Mouse (Mus musculus) CH12.LX (cell line): Measurements from ENCODE around the gene Mapk1ip1. TPM values are rescaled to one million over a fixed set of nuclear protein-coding genes. Genes with fewer than 3 reads are reported as not detected.

Experiments used
- DNase-seq: peaks from one replicate; pipeline ENCODE4 v3.0.0-alpha.2; 2013; ENCODE audit errors: extremely low read depth
- H3K27ac ChIP-seq: 2 replicates; pipeline ENCODE4 v1.5.1; 2012; ENCODE audit warnings: low read depth, mild to moderate bottlenecking, control low read depth, moderate library complexity; ENCODE audit not compliant: insufficient read depth
- H3K27me3 ChIP-seq: replicated peaks from 2 replicates; pipeline ENCODE3; 2012; ENCODE audit warnings: inconsistent platforms
- H3K36me3 ChIP-seq, 2 experiments: replicated peaks in 1 of 2; 2 replicates each; pipeline versions ENCODE3 to v1.6.1; 2012; ENCODE audit warnings: inconsistent platforms in 1 of 2, low read length in 1 of 2, mild to moderate bottlenecking in 1 of 2, mixed read lengths in 1 of 2, moderate library complexity in 1 of 2; ENCODE audit not compliant: control insufficient read depth in 1 of 2, insufficient read depth in 1 of 2
- H3K4me1 ChIP-seq, 2 experiments: 2 replicates each; pipeline ENCODE4 v1.6.1; 2012; ENCODE audit warnings: inconsistent platforms in 1 of 2, moderate library complexity in 1 of 2; ENCODE audit not compliant: insufficient read depth in 2 of 2, control insufficient read depth in 1 of 2
- H3K4me2 ChIP-seq: 2 replicates; pipeline ENCODE4 v1.6.1; 2012; ENCODE audit warnings: low read depth, mild to moderate bottlenecking, control low read depth; ENCODE audit not compliant: poor library complexity, insufficient read depth, severe bottlenecking
- H3K4me3 ChIP-seq, 3 experiments: fragments of 150-350 bp in 1 of 3; sonication (generic) in 1 of 3; replicated peaks in 1 of 3; 2 replicates each; pipeline versions ENCODE3 to v1.5.1; 2011 to 2012; ENCODE audit warnings: low read depth in 2 of 3, low read length in 2 of 3, mild to moderate bottlenecking in 2 of 3, moderate library complexity in 2 of 3, control low read depth in 1 of 3, improper control_type of control experiment in 1 of 3, inconsistent platforms in 1 of 3, mixed read lengths in 1 of 3; ENCODE audit not compliant: poor library complexity in 1 of 3
- H3K79me2 ChIP-seq: replicated peaks from 2 replicates; pipeline ENCODE4 v1.6.1; 2012; ENCODE audit warnings: mild to moderate bottlenecking, moderate library complexity; ENCODE audit not compliant: control insufficient read depth, poor library complexity, insufficient read depth, severe bottlenecking; ENCODE audit errors: extremely low read depth
- H3K9ac ChIP-seq: 2 replicates; pipeline ENCODE4 v1.6.1; 2012; ENCODE audit warnings: low read depth, mild to moderate bottlenecking, control low read depth, moderate library complexity; ENCODE audit not compliant: insufficient read depth
- H3K9me3 ChIP-seq: replicated peaks from 2 replicates; pipeline ENCODE3; 2012; ENCODE audit warnings: low read length, inconsistent platforms, mixed read lengths
- BHLHE40 ChIP-seq: IDR thresholded peaks from 2 replicates; pipeline ENCODE4 v1.6.1; 2011; ENCODE audit warnings: mild to moderate bottlenecking, low read depth, low read length, improper control_type of control experiment
- CTCF ChIP-seq, 2 experiments: IDR thresholded peaks in 1 of 2; conservative IDR thresholded peaks in 1 of 2; 2 replicates each; pipeline ENCODE4 v1.5.1; 2011 to 2012; ENCODE audit warnings: low read depth in 2 of 2, low read length in 2 of 2, improper control_type of control experiment in 1 of 2, inconsistent platforms in 1 of 2, mild to moderate bottlenecking in 1 of 2, moderate library complexity in 1 of 2
- HCFC1 ChIP-seq: IDR thresholded peaks from 2 replicates; pipeline ENCODE4 v1.6.1; 2012; ENCODE audit warnings: low read depth, mild to moderate bottlenecking, inconsistent platforms, low read length, improper control_type of control experiment
- JUND ChIP-seq: conservative IDR thresholded peaks from 2 replicates; pipeline ENCODE4 v1.6.1; 2011; ENCODE audit warnings: low read depth, low read length, improper control_type of control experiment
- MAFK ChIP-seq: IDR thresholded peaks from 2 replicates; pipeline ENCODE4 v1.6.1; 2011; ENCODE audit warnings: low read length, improper control_type of control experiment; ENCODE audit not compliant: insufficient replicate concordance
- MAX ChIP-seq: IDR thresholded peaks from 2 replicates; pipeline ENCODE4 v1.6.1; 2011; ENCODE audit warnings: low read length, improper control_type of control experiment
- MEF2A ChIP-seq: IDR thresholded peaks from 2 replicates; pipeline ENCODE4 v1.6.1; 2014; ENCODE audit warnings: low read depth, mild to moderate bottlenecking, inconsistent platforms, low read length, improper control_type of control experiment, borderline replicate concordance
- MXI1 ChIP-seq: IDR thresholded peaks from 2 replicates; pipeline ENCODE4 v1.6.1; 2011; ENCODE audit warnings: mild to moderate bottlenecking, low read depth, low read length, improper control_type of control experiment
- NELFE ChIP-seq: IDR thresholded peaks from 2 replicates; pipeline ENCODE4 v1.6.1; 2011; ENCODE audit warnings: low read depth, low read length, improper control_type of control experiment
- NRF1 ChIP-seq: IDR thresholded peaks from 2 replicates; pipeline ENCODE4 v1.6.1; 2014; ENCODE audit warnings: low read depth, mild to moderate bottlenecking, inconsistent platforms, low read length, improper control_type of control experiment, moderate library complexity
- POLR2AphosphoS2 ChIP-seq: IDR thresholded peaks from 2 replicates; pipeline ENCODE4 v1.6.1; 2011; ENCODE audit warnings: low read depth, low read length, improper control_type of control experiment
- RAD21 ChIP-seq: IDR thresholded peaks from 2 replicates; pipeline ENCODE4 v1.6.1; 2011; ENCODE audit warnings: low read depth, mild to moderate bottlenecking, low read length, improper control_type of control experiment, moderate library complexity
- RCOR1 ChIP-seq: conservative IDR thresholded peaks from 2 replicates; pipeline ENCODE4 v1.6.1; 2012; ENCODE audit warnings: low read depth, mild to moderate bottlenecking, inconsistent platforms, low read length, improper control_type of control experiment
- SMC3 ChIP-seq: IDR thresholded peaks from 2 replicates; pipeline ENCODE4 v1.6.1; 2011; ENCODE audit warnings: low read depth, low read length, improper control_type of control experiment
- TBP ChIP-seq: conservative IDR thresholded peaks from 2 replicates; pipeline ENCODE4 v1.6.1; 2011; ENCODE audit warnings: low read depth, low read length, improper control_type of control experiment
- TCF12 ChIP-seq: IDR thresholded peaks from 2 replicates; pipeline ENCODE4 v1.6.1; 2014; ENCODE audit warnings: low read depth, mild to moderate bottlenecking, inconsistent platforms, low read length, improper control_type of control experiment
- USF1 ChIP-seq: IDR thresholded peaks from 2 replicates; pipeline ENCODE4 v1.6.1; 2014; ENCODE audit warnings: low read depth, mild to moderate bottlenecking, inconsistent platforms, low read length, improper control_type of control experiment
- USF2 ChIP-seq: conservative IDR thresholded peaks from 2 replicates; pipeline ENCODE4 v1.6.1; 2011; ENCODE audit warnings: low read depth, low read length, improper control_type of control experiment
- ZC3H11A ChIP-seq: IDR thresholded peaks from 2 replicates; pipeline ENCODE4 v1.6.1; 2012; ENCODE audit warnings: low read depth, mild to moderate bottlenecking, inconsistent platforms, low read length, improper control_type of control experiment
- ZKSCAN1 ChIP-seq: IDR thresholded peaks from 2 replicates; pipeline ENCODE4 v1.6.1; 2012; ENCODE audit warnings: low read depth, inconsistent platforms, low read length, improper control_type of control experiment, borderline replicate concordance
- dilution Hi-C: fragments of 300-500 bp; cut with MboI; formaldehyde crosslinking; loops from 2 replicates; pipeline ENCODE4 v1.14.3; 2020; ENCODE audit warnings: low sequenced_read_pairs; ENCODE audit not compliant: extremely low pct_unique_long_range_greater_than_20kb, extremely low pct_ligation_motif_present
- in situ Hi-C: fragments of 300-500 bp; cut with MboI; formaldehyde crosslinking; loops from 3 replicates; pipeline ENCODE4 v1.14.3; 2019; ENCODE audit warnings: low sequenced_read_pairs, low pct_ligation_motif_present, low pct_unique_long_range_greater_than_20kb, mixed read lengths
- polyA plus RNA-seq: library from polyadenylated mRNA; unstranded; fragments of >175 nt; gene quantifications from 2 replicates; pipeline ENCODE4 v1.2.1, GENCODE M21; 2012; ENCODE audit warnings: low read depth; ENCODE audit not compliant: insufficient read length
- total RNA-seq, 2 experiments: library from RNA; depleted of rRNA; stranded (reverse); fragments of 300-350 nt in 1 of 2; fragments of >200 nt in 1 of 2; gene quantifications; 2 replicates each; pipeline ENCODE4 v1.2.3; 2012 to 2014

Mapk1ip1 gene
- total and polyA plus RNA-seq, 3 experiments: 4.2 to 6.6 (median 5.1) TPM

- Histone ChIP-seq H3K27ac (no peak overlapping the region), H3K4me1 (no peaks in the 10 kb centered on the region), H3K4me2 (peak overlapping the region; percentile 53), H3K36me3 (no peaks in the 10 kb centered on the region), H3K9ac (peak overlapping the region; percentile 40), H3K27me3 (peaks cover 53% of the 10 kb centered on the region), H3K79me2 (no peaks in the 10 kb centered on the region), H3K9me3 (no peaks in the 10 kb centered on the region), H3K4me3 (no peak overlapping the region)
- in situ Hi-C loops: loop anchor here (25.0 kb wide), 1 partner anchor 1341 kb away; no protein-coding TSS in a partner anchor
- DNase-seq: peak; percentile 54
- dilution Hi-C loops: no loop called here
- no peak for TF ChIP-seq ZKSCAN1
- 0 out of 2 replicates have a peak, but pooled peaks have one; percentile 15 for TF ChIP-seq TCF12
- peak; percentile 70 for TF ChIP-seq RAD21
- peak; percentile 73 for TF ChIP-seq SMC3
- no peak for TF ChIP-seq MAX
- TF ChIP-seq CTCF (conservative IDR thresholded peaks at IDR 0.05 in 1 of 2, IDR thresholded peaks at IDR 0.05 in 1 of 2; ENCODE audit: low read depth in 2 of 2, low read length in 2 of 2): peak; percentile 85 to 98
Observed at GRCm38 (mm10) chr7:138827812-138828211, 18.3 kb downstream of the Mapk1ip1 start.

GRCm38 (mm10) chr7:138824995-138825756 lies 20.9 kb downstream of the Mapk1ip1 start:
- in situ Hi-C loops (loop anchor here (25.0 kb wide), 1 partner anchor 1338 kb away; no protein-coding TSS in a partner anchor), dilution Hi-C loops (no loop called here)
- no peak overlapping the region for H3K27ac ChIP-seq
- H3K4me3 ChIP-seq: no peak overlapping the region
- DNase-seq: no peak
- no peak overlapping the region for H3K9ac ChIP-seq
- TF ChIP-seq CTCF (conservative IDR thresholded peaks at IDR 0.05 in 1 of 2, IDR thresholded peaks at IDR 0.05 in 1 of 2; ENCODE audit: low read depth in 2 of 2, low read length in 2 of 2): no peak
- TF ChIP-seq JUND: no peak
- TF ChIP-seq RAD21: no peak
- no peak for TF ChIP-seq HCFC1
- no peak for TF ChIP-seq POLR2AphosphoS2
- no peak for TF ChIP-seq MAX
- no peak for TF ChIP-seq ZKSCAN1
- TF ChIP-seq NELFE: no peak
- TF ChIP-seq TBP: no peak
- TF ChIP-seq RCOR1: no peak
- TF ChIP-seq USF1: no peak
- no peak for TF ChIP-seq MAFK
- TF ChIP-seq USF2: no peak
- no peak for TF ChIP-seq NRF1
- TF ChIP-seq SMC3: no peak
- TF ChIP-seq BHLHE40: no peak
- no peak for TF ChIP-seq MEF2A
- TF ChIP-seq MXI1: no peak
- TF ChIP-seq ZC3H11A: no peak
- no peaks in the 10 kb centered on the region for H3K4me1 ChIP-seq
- peaks cover 62% of the 10 kb centered on the region for H3K27me3 ChIP-seq
- no peaks in the 10 kb centered on the region for H3K36me3 ChIP-seq
- no peaks in the 10 kb centered on the region for H3K79me2 ChIP-seq
- peak overlapping the region; percentile 6; the same call in 1 of the 2 replicates for H3K4me2 ChIP-seq
- peaks cover 3% of the 10 kb centered on the region for H3K9me3 ChIP-seq
